Mouse (Mus musculus) kidney, postnatal 0 days (tissue): ENCODE data around the gene Cfap97d2. TPM values are rescaled to one million over a fixed set of nuclear protein-coding genes. Genes with fewer than 3 reads are reported as not detected.

Experiments
- ATAC-seq: fragments of 200-750 bp; cut with Nextera tagmentation; replicated peaks from 2 replicates; pipeline ENCODE4 v1.8.0; 2017; ENCODE audit warnings: low read depth, moderate number of reproducible peaks, moderate TSS enrichment, moderate library complexity; ENCODE audit not compliant: low FRiP score
- DNase-seq: peaks from one replicate; pipeline ENCODE4 v3.0.0-alpha.2; 2016; ENCODE audit warnings: low spot score
- H3K27ac ChIP-seq: fragments of 300-500 bp; sonication (generic); 2 replicates; pipeline ENCODE4 v1.5.1; 2014; ENCODE audit warnings: mild to moderate bottlenecking
- H3K27me3 ChIP-seq: fragments of 300-500 bp; sonication (generic); 2 replicates; pipeline ENCODE4 v1.6.1; 2014; ENCODE audit warnings: low read length, mixed read lengths; ENCODE audit not compliant: insufficient read depth
- H3K36me3 ChIP-seq: fragments of 300-500 bp; sonication (generic); 2 replicates; pipeline ENCODE4 v1.6.1; 2014; ENCODE audit warnings: low read length, mixed read lengths; ENCODE audit not compliant: insufficient read depth
- H3K4me1 ChIP-seq: fragments of 300-500 bp; sonication (generic); replicated peaks from 2 replicates; pipeline ENCODE4 v1.6.1; 2014; ENCODE audit warnings: antibody characterized with exemption, low read length, mixed read lengths; ENCODE audit not compliant: insufficient read depth
- H3K4me2 ChIP-seq: fragments of 300-500 bp; sonication (generic); 2 replicates; pipeline ENCODE4 v1.6.1; 2014; ENCODE audit warnings: mild to moderate bottlenecking, low read length, moderate library complexity, mixed read lengths
- H3K4me3 ChIP-seq: fragments of 300-500 bp; sonication (generic); replicated peaks from 2 replicates; pipeline ENCODE4 v1.5.1; 2014; ENCODE audit warnings: low read depth, low read length
- H3K9ac ChIP-seq: fragments of 300-500 bp; sonication (generic); 2 replicates; pipeline ENCODE4 v1.6.1; 2014; ENCODE audit warnings: low read depth, low read length
- H3K9me3 ChIP-seq: fragments of 300-500 bp; sonication (generic); replicated peaks from 2 replicates; pipeline ENCODE4 v1.6.1; 2016; ENCODE audit warnings: low read length, inconsistent platforms, mixed read lengths
- CTCF ChIP-seq: IDR thresholded peaks from 2 replicates; pipeline ENCODE4 v1.5.1; 2016; ENCODE audit warnings: antibody characterized with exemption, low read depth, mild to moderate bottlenecking, moderate library complexity
- WGBS: fragments of 180-500 bp; shearing (Covaris S2); extraction: QIAGEN DNeasy Blood & Tissue Kit; methylation state at CpG from one replicate; pipeline ENCODE4 v1.1.7; 2014; 5-methylcytosine and 5-hydroxymethylcytosine counted together
- polyA plus RNA-seq: library from polyadenylated mRNA; unstranded; fragments of >200 nt; fragmentation: Nextera tagmentation; extraction: Ambion mirVana; gene quantifications from 2 replicates; pipeline ENCODE4 v1.2.1, GENCODE M21; 2015

Cfap97d2 gene
- polyA plus RNA-seq, 1 experiment from 2014 or later, result not detected

GRCm38 (mm10) chr8:13780536-13780935 is 74.8 kb downstream of the Cfap97d2 start:
- TF ChIP-seq CTCF, result no peak
- H3K4me1 ChIP-seq, result 0 out of 2 replicates have a peak, but pooled peaks cover 5% of the 10 kb centered on the region
- no peak overlapping the region for H3K4me2 ChIP-seq
- no peak overlapping the region for H3K9ac ChIP-seq
- H3K9me3 ChIP-seq, result no peaks in the 10 kb centered on the region
- 83% methylated on average over 3 of the region's 3 CpGs for WGBS
- ATAC-seq (no peak), DNase-seq (no peak)
- H3K27ac ChIP-seq, result no peak overlapping the region
- H3K4me3 ChIP-seq, result no peak overlapping the region
- H3K27me3 ChIP-seq, result no peaks in the 10 kb centered on the region
- H3K36me3 ChIP-seq, result peaks cover 51% of the 10 kb centered on the region

- Histone ChIP-seq H3K27ac (peak within 1 kb of the TSS; percentile 99), H3K4me3 (peak within 1 kb of the TSS; percentile 73), H3K9me3 (no peaks in the 10 kb centered on the region), H3K9ac (peak within 1 kb of the TSS; percentile 99), H3K4me1 (peaks cover 10% of the 10 kb centered on the region; the same call in 1 of the 2 replicates), H3K36me3 (peaks cover 18% of the 10 kb centered on the region; the same call in 1 of the 2 replicates), H3K27me3 (no peaks in the 10 kb centered on the region), H3K4me2 (peak within 1 kb of the TSS; percentile 77)
- DNase-seq (peak; percentile 98), ATAC-seq (peak; percentile 95)
- WGBS, result 3% methylated on average over 47 of the region's 47 CpGs
- TF ChIP-seq CTCF, result peak; percentile 86
Observed at GRCm38 (mm10) chr8:13785250-13785763, 79.6 kb downstream of the Cfap97d2 start, which contains the start of gene Upf3a. Gene Upf3a (plus strand): TSS chr8:13785615.

- Histone ChIP-seq H3K36me3 (peaks cover 13% of the 10 kb centered on the region; the same call in 1 of the 2 replicates), H3K27me3 (no peaks in the 10 kb centered on the region), H3K4me3 (peak overlapping the region; percentile 73), H3K9ac (peak overlapping the region; percentile 99), H3K4me2 (peak overlapping the region; percentile 77), H3K27ac (peak overlapping the region; percentile 99), H3K9me3 (no peaks in the 10 kb centered on the region), H3K4me1 (peaks cover 10% of the 10 kb centered on the region; the same call in 1 of the 2 replicates)
- peak; percentile 96 for TF ChIP-seq CTCF
- ATAC-seq, result peak; percentile 96
- WGBS, result under 1% methylated on average over 45 of the region's 47 CpGs
- peak; percentile 97 for DNase-seq
Observed at GRCm38 (mm10) chr8:13785764-13786299, 80.1 kb downstream of the Cfap97d2 start.

GRCm38 (mm10) chr8:13789606-13790005 is 83.9 kb downstream of the Cfap97d2 start:
- no peak for TF ChIP-seq CTCF
- H3K27ac ChIP-seq, result no peak overlapping the region
- 98% methylated on average over 8 of the region's 8 CpGs for WGBS
- H3K4me1 ChIP-seq, result peaks cover 10% of the 10 kb centered on the region; the same call in 1 of the 2 replicates
- H3K9ac ChIP-seq, result no peak overlapping the region
- H3K9me3 ChIP-seq, result no peaks in the 10 kb centered on the region
- H3K27me3 ChIP-seq, result no peaks in the 10 kb centered on the region
- H3K4me2 ChIP-seq, result no peak overlapping the region
- no peak overlapping the region for H3K4me3 ChIP-seq
- H3K36me3 ChIP-seq, result peaks cover 15% of the 10 kb centered on the region; the same call in 1 of the 2 replicates
- ATAC-seq (no peak), DNase-seq (no peak)

Other genes with a start within 250 kb of the Cfap97d2 start
- 153 and 166 TPM in 2 replicates for gene Gas6, start 211.4 kb upstream of the Cfap97d2 start, polyA plus RNA-seq
- not detected in 2 replicates for gene 1700029H14Rik, start 143.4 kb upstream of the Cfap97d2 start, polyA plus RNA-seq
- gene Rasa3, start 28.3 kb upstream of the Cfap97d2 start, polyA plus RNA-seq, result 14.0 and 15.6 TPM in 2 replicates
- gene Cdc16, start 51.8 kb downstream of the Cfap97d2 start, polyA plus RNA-seq, result 119 and 127 TPM in 2 replicates
- gene Upf3a, start 79.7 kb downstream of the Cfap97d2 start, polyA plus RNA-seq, result 42.8 and 43.1 TPM in 2 replicates
- not detected in 2 replicates for gene AF366264, start 132.5 kb downstream of the Cfap97d2 start, polyA plus RNA-seq
- 22.1 and 23.6 TPM in 2 replicates for gene Champ1, start 163.8 kb downstream of the Cfap97d2 start, polyA plus RNA-seq
- gene Coprs, start 184.4 kb downstream of the Cfap97d2 start, polyA plus RNA-seq, result 65.2 and 66.7 TPM in 2 replicates